Mouse (Mus musculus): ENCODE data around the gene Il16. TPM values are rescaled to one million over a fixed set of nuclear protein-coding genes. Genes with fewer than 3 reads are reported as not detected.
"Not testable (repeated sequence)": the region's sequence is repeated elsewhere in the genome, so short reads cannot be mapped to it uniquely, and the experiment has no call there.

Il16 gene
- polyA plus RNA-seq, 3 experiments from 2014 or later, result 206 to 386 (median 321) TPM

DNA sequence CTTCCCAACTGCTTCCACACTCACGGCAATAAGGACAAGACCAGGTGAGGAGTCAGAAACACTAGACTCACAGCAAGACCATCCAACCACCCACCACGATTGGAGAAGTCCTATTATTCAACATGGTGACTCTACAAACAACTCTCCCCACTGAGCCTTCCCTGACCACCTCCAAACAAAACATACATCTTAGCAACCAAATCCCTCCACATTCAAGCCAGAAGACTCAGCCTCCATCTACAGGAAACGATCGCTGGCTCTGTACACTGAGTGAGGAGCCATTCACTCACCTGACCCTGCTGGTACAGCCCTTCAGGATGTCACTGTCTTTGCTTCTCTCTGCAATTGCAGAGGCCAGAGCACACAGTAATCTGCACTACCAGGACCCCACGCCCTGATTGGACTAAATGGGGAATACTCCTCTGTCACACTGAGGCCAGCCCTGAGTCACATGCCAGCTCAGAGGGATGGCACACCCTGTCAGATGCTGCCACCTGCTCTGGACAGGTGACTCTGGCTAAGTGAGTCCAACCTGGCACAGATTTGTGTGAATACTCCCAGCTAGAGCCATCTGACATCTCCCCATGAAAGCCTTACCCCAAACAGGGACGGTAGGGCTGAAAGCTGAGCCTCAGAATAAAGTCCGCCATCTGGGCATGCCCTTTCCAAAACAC lies 10.3 kb downstream of the Il16 start:
- ATAC-seq, result no peak

DNA sequence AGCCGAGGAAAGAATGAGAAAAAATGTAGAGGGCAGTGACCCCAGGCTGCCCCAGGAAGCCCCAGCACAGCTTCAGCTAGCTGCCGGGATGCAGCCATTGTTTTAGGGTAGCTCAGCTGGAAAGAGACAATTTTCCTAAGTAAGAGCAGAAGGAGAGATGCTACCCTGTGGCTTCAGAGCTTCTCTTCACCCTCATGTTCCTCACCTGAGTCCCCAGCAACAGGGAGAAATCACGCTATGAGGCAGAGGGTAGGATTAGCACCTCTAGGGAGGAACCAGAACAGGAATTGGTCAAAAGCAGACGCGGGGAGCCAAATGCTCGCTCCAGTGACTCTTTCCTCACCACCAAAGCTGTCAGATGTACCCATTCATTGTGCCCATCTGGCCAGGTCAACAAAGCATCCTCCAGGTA lies 10.8 kb downstream of the Il16 start:
- no peak for ATAC-seq

DNA sequence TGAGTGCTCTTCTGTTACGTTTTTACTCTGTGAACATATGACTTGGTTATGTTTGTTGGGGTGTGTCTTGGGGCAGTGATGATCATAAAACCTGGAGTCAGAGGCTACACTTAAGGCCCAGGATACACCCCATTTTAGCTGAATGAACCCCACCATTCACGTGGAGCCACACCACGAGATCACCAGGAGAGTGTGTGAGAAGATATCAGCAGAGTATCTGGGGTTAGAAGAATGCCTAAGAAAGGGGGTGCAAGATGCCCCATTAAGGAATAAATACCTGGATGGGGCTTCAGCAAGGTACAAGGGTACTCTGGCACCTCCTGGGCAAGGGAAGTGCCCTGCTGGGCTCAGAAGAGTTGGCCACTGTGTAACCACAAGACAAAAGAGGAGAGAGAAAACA lies 11.3 kb downstream of the Il16 start:
- no peak for ATAC-seq

DNA sequence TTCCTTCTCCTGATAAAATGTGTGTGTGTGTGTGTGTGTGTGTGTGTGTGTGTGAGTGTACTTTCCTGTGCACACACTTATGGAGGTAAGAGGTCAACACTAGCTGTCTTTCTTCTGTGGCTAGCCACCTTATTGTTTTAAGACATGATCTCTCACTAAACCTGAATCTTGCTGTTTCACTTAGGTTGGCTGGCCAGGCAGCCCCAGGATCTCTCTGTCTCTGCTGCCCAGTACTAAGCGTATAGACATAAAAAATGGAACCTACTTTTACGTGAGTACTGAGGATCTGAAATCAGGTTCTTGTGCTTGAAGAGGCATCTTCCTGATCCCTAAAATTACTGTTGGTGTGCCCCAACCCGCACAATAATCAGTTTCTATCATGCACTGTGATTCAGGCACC lies 12.7 kb downstream of the Il16 start:
- ATAC-seq, result no peak

DNA sequence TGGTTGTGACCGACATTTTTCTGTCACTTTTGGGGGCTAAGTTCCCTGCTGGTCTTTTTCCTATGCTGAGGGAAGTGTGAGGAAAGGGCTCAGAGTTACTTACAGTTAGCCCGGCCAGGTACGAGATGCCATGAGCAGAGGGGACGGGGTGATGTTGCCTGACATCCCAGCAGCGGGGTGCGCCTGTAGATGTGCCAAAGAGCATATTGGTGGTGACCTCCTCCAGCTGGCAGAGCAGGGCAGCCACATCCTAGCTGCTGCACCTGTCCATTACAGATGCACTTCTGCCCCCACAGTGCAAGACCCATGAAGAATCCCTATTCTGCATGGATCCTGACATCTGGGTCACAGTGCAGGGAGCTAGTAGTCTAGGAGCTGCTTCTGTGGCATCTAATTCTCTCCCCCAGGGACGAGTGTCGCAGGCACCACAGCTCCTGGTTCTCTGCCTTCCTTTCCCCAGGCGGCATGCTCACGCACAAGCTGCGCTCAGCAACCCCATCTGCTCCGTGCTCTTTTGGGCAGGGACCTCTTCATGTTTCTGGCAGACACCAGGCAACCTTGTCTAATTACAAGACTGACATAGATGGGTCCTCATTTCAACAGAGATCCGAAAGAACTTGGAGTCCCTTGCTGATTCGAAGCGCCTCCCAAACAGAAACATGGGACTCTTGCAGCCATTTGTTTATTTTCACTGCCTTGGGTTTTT lies 13.4 kb downstream of the Il16 start:
- no peak for ATAC-seq

DNA sequence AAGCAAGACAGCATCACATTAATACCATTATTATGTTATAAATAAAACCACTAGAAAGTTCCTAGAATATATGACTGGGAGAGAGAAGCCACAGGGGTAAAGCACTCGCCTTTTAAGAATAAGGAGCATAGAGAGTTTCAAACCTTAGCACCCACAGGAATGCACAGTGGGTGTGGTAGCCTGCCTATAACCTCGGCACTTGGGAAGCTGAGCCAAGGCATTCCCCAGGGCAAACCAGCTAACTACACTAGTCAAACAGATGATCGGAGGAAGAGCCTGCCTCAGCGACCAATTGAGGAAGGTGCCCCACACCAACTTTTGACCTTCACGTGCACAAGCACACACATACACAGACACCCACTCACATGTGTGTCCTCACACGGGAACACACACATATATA lies 14.2 kb downstream of the Il16 start:
- no peak for ATAC-seq

DNA sequence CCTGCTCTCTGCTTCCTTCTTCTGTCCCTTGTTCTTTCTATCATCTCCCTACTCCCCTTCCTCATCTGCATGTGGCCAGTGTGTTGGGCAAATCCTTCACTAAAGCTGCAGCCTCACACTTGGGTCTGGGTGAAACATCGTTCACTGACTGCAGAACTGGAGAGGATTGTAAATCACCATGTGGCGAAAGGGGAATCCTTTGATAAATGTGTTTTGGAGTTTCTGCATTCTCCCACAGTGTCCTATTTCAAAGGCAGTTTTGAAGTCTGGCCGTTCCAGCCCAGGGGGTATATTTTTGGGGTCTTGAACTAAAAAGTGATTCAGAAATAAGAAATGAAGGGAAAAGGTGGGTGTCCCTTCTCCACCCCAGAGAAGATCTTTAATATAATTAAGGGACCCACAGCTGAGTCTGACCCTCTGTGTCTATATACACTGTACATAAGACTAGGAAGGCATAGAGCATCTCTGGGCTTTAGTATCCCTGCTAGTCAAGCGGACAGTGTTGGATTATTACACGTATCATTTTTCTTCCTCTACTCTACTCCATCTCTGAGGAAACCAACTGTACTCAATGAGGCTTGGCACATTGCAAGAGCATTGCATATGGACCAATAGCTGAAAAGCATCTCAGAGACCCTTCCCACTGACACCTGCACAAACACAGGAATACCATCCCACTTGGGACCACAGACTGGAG lies 18.4 kb downstream of the Il16 start:
- no peak for ATAC-seq

DNA sequence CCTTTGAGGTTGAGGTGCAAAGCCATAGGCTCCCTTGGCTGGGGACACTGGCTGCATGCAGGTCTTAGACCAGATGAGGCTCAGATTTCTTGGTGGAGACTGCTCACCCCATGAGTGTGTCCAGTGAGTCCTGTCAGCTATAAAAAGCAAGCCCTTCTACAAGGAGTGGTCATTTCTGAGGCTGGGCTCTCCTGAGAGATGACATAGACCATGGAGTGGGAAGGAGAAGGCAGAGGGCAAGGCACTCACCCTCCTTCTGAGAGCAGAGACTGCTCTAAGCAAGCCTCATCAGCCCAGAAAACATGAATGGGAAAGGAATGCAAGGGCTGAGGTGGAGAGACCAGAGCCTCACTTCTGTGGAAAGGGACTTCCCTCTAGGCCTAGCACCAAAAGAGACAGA lies 19.7 kb downstream of the Il16 start:
- ATAC-seq, result no peak

DNA sequence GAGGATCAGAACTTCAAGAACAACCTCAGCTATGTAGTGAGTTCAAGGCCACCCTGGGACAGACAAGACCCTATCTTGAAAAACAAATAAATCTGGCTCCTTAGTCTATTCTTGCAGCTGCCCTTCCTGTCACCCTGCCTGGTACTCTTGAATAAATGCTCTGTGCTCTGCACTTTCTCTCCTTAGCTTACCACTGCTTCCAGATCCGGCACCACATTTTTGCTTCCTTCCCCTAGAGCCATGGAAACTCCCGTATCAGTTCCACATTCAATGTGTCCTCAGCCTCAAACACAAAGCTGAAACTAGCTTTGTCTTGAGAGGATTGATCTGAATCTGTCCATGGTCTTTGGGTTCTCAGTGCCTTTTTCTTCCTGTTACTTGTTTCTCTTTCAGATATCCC lies 21.0 kb downstream of the Il16 start:
- no peak for ATAC-seq

DNA sequence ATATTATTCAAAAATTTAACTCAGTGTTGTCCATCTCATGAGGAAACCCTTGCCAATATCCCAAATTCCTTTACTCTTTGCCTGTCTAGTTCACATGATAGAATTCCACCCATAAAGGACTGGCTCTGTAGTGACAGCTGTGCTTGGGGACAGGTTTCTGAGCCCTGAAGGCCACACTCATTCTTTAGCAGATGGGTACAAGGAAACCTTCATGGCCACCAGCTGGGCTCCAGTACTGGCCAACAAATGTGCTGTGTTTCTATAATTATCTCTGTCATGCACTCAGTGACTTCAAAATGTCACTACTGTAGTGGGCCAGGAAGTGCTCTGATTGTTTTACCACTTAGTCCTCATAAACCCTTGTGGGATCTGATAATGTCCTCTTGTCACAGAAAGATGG lies 21.6 kb downstream of the Il16 start:
- ATAC-seq, result no peak

DNA sequence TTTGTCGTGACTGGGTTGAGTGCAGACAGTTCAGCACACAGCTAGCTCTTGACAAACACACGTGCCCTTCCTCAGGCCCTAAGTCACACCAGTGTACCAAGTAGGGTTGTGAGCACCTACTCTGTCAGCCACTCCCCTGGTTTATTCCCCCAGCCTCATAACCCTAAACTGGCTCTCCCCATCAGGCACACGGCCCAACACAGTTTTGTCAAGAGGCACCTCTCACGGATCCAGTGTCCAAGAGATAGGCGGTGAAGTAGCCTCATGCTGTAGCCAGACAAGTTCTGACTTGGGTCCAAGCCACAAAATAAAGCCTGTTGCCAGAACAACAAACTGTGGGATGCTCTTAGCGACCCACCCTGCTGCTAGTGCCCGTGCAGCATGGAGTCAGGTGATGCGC lies 22.3 kb downstream of the Il16 start:
- ATAC-seq, result no peak

DNA sequence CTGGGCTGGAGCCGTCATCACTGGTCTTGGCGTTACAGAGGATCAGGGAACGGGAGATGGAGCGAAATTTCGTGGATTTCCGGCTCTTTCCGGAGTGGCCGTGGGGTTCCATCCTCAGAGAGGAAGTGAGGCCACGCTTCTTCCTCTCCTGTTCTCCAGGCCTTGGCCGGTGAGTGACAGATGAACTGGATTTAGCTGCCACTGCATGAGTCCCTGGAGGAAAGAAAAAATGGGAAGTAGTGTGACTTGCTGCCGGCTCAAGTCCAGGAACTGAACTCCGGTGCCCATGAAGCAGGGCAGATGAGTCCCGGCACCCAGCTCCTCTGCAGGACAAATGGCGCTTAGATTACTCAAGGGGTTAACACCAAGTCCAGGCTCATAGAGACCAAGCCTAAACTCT lies 23.0 kb downstream of the Il16 start:
- no peak for ATAC-seq

DNA sequence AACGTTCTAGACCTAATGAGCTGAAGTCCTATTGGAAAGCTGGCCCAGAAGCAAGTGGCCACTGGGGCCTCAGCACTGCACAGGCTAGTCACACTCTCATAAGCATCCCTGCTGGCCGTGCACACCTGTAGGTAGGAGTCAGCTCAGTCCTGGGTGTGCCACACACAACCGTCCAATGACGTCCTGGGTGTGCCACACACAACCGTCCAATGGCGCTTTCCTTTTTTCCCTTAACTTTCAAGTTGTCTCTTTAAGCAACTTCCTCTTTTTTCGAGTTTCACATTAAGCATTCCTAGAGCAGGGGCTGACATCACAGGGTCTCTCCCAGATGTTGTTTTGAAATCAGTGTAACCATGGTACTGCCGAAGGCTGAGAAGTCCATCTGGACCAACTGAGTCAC lies 25.3 kb downstream of the Il16 start:
- no peak for ATAC-seq

DNA sequence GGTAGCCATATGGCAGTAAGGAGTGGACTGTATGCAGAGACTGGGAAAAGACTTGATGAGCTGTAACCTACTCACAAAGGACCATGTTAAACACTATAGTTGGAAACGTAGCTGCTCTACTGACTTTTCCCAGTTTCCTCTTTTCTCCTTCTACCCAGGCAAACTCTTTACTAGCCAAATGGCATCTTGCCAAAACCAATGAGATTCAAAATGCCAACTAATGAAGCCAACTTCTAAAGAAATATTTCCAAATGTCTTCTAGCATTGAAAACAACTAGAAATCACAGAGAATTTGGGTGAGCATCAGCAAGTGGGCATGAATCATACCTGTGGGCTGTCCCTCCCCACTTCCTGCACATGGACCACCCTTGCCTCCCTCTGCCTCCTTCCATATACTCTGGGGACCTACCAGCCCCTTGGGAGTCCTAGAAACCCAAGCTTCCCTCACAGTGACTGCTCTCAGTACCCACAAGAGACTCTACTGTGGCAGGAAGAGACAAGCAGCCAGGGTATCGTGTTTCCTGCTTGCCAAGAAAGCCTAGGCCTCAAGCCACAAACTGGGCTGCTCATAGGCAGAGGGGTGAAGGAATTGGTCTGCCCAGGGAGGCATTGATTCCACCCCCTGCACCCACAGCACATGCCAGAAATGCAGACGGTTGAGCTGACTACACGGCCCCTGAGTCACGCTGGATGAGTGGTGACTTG lies 28.4 kb downstream of the Il16 start:
- no peak for ATAC-seq

DNA sequence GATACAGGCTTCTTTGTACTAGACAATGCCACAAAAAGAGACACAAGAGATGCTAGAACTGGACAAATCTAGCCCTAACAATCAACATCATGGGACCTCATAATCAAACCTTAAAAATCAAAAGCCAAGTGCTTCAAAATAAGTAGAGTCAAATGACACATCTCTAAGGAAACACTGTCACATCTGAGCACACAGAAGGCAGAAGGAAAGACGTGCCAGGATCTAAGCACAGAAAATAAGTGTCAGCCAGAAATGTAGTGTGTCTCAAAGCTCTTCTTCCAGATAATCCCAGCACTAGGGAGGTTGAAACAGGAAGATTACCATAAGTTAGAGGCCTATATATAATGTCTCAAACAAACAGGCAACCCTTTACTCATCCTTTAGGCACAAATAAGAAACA lies 31.9 kb downstream of the Il16 start:
- no peak for ATAC-seq

DNA sequence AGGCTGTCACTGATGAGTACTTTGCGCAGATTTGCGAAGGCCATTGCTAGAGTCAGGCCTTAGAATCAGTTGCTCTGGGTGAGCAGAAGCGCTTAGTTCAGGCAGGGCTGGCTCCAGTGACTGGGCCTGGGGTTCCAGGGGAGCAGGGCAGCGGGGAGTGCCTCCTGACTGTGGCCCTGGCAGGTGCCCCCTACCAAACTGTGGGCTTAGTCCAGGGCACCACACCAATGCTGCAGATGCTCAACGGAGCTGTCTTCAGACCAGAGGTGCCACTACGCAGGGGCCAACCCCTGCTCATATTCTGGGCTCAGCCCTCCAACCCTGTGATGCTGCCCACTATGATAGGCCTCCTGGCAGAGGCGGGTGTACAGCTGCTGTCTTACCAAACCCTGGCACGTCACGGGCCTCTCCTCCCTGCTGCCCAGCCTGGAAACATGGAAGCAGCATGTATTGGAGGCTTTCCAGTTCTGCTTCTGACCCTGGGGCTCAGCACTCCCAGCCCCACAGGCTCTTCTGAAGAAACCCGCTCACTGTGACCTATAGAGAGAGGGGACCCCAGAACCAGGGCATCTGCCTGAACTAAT lies 33.8 kb downstream of the Il16 start:
- not testable (repeated sequence) for ATAC-seq

DNA sequence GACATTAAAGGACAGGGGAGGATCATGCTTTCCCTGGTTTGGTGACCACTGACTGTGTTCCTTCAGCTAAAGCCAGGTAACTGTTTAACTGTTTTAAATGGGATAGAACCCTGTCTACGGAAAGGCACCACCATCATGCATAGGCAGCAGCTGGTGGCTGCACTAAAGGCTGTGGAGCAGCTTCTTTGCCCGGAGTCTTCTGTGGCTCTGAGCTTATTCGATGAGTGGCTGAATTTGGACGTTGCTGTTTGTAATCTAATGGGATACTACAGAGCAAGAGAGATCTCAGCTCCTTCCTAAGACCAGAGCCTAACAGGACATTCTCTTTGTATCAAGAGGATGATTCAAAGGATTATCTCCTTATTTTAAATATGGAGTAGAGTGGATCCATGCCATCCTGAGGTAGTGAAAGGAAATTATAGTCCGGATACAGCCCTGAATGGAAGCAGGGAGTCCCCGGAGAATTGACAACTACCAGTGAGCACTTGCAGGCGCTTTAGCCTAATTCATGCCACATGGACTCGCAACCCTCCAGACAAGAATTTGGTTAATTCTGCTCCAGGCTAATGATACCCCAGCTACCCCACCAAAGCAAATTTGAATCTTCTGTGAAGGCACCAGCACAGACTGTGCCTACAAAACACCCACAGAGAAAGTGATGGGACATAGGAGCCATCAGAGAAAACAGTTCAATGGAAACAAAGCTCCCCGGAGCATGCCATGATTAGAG lies 42.3 kb downstream of the Il16 start:
- ATAC-seq, result no peak

DNA sequence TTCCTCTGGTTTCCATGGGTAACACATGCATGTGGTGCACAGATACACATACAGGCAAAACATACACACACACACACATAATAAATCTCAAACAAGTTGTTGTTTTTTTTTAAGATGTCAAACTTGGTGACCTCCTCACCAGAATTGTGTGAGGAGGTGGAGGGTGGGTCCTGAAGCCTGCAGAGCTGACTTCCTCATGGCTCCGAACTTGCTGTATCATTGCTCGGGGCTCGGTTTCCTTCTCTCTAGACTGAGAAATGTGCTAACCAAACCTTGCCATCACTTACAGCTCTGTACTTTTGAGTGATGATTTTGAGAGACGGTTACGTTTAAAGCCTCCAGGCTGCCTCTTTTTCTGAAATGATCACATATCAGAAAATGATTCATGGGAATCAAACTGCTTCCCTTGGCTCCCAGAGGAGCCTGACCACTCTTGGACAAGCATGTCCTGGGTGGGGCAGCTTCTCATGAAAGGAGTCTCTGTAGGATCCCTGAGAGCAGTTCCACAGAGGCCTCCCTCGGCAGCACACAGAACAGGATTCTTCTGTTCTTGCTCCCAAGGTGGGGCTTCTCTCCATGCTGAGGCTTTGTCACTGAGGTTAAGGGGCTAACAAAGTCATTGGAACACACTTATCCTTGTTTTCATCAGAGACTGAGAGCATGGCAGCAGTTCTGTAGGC lies 46.3 kb downstream of the Il16 start:
- ATAC-seq, result no peak

DNA sequence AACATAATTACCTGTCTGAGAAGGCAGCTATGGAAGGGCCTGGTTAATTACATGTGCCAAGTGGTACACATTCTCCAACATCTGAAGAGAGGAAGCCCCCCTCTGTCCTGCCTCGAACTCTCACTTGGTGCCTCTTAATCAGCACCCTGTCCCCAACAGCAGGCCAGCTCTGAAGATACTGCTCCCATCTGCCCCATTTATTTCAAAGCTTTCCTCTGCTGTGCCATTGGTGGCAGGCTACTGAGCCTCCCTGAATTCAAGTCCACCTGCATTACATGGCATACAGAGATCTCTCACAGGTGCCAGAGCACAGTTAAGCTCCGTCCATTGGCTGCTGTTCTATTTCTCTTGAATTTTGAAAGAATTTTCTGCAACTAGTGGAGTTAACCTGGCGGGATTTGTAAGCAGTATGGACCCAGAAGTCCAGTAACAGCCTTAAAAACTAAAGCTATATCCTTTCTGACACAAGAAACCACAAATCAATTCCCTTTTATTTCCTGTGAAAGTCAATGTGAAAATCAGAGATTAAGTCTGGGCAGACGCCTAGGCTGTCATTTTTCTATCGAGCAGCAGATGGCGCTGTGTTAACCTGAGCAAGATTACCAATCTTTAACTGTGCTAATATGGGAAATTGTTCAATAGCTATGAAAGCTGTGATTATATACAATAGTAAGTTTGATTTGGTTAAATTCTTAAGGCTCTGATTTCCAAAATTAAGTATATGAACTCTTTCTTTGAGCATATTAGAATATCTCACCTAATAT lies 49.9 kb downstream of the Il16 start:
- no peak for ATAC-seq

DNA sequence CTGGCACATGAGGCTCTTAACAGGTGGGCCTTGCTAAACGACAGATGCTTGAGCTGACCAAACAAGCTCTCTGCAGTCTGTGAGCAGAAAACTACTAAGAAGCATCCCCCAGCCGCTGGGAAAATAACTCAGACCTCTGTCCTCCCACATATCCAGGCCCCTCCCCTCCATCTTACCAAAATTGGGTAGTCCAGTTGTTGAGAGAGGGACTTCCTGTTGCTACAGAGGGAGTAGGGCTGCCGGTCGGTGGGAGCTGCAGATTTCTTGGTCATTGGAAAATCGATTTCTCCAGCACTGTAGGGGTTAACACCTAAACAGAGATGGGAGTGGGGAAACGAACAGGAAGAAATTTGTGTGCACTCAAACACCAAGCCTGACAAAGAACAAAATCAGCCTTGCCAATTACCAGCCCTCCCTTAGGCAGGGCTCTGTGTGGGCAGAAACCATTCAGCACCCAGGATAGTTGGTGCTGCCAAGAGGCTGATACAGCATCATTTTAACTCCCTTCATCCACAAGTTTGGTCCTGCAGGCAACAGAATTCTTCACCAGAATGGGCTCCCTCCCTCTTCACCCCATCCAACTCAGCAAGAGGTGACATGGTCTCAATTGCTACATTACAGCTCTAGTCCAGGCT lies 62.8 kb downstream of the Il16 start:
- ATAC-seq, result no peak

Measured in inflammation-experienced regulatory T-cells, adult 6 months (primary cell).